Mouse (Mus musculus) E14TG2a.4 (cell line): ENCODE data around the gene Olfr168.
"Not testable (repeated sequence)": the region's sequence is repeated elsewhere in the genome, so short reads cannot be mapped to it uniquely, and the experiment has no call there.

Experiments
- H3K27me3 ChIP-seq: 2 replicates; pipeline ENCODE4 v1.6.1; 2014; ENCODE audit warnings: low read length, control low read depth; ENCODE audit not compliant: insufficient read depth
- H3K36me3 ChIP-seq: 2 replicates; pipeline ENCODE4 v1.6.1; 2014; ENCODE audit warnings: low read length, control low read depth; ENCODE audit not compliant: insufficient read depth
- H3K4me1 ChIP-seq: replicated peaks from 2 replicates; pipeline ENCODE4 v1.6.1; 2014; ENCODE audit warnings: low read depth, low read length, control low read depth
- H3K4me3 ChIP-seq: replicated peaks from 2 replicates; pipeline ENCODE4 v1.5.1; 2014; ENCODE audit warnings: mild to moderate bottlenecking, low read length
- H3K9me3 ChIP-seq: 2 replicates; pipeline ENCODE4 v1.6.1; 2014; ENCODE audit warnings: low read length, control low read depth
- CTCF ChIP-seq: conservative IDR thresholded peaks from 2 replicates; pipeline ENCODE4 v1.5.1; 2014; ENCODE audit warnings: low read length
- NANOG ChIP-seq: IDR thresholded peaks from 2 replicates; pipeline ENCODE4 v1.6.1; 2014; ENCODE audit warnings: borderline replicate concordance, low read length, mixed read lengths
- POU5F1 ChIP-seq: IDR thresholded peaks from 2 replicates; pipeline ENCODE4 v1.6.1; 2014; ENCODE audit warnings: low read length, borderline replicate concordance

Olfr168 gene

GRCm38 (mm10) chr16:19535455-19535854 is at the start of gene Olfr168:
Olfr168 (minus strand) TSS chr16:19535555.
- Histone ChIP-seq H3K4me1 (no peaks in the 10 kb centered on the region), H3K27me3 (no peaks in the 10 kb centered on the region), H3K4me3 (no peak within 1 kb of the TSS), H3K36me3 (no peaks in the 10 kb centered on the region), H3K9me3 (no peaks in the 10 kb centered on the region)
- TF ChIP-seq CTCF (no peak), POU5F1 (no peak), NANOG (no peak)

GRCm38 (mm10) chr16:19571709-19572108 is 36.4 kb upstream of the Olfr168 start, which contains the start of gene Olfr169:
Olfr169 (minus strand) TSS chr16:19571809.
- H3K4me3 ChIP-seq, H3K4me1 ChIP-seq, H3K27me3 ChIP-seq, H3K36me3 ChIP-seq: not testable (repeated sequence)
- peaks cover 29% of the 10 kb centered on the region for H3K9me3 ChIP-seq

GRCm38 (mm10) chr16:19553429-19553828 is 18.1 kb upstream of the Olfr168 start:
- not testable (repeated sequence) for H3K4me3 ChIP-seq, H3K36me3 ChIP-seq, H3K4me1 ChIP-seq

GRCm38 (mm10) chr16:19552246-19552645 is 16.9 kb upstream of the Olfr168 start:
- not testable (repeated sequence) for H3K4me1 ChIP-seq, H3K36me3 ChIP-seq, H3K27me3 ChIP-seq, H3K4me3 ChIP-seq
- peaks cover 74% of the 10 kb centered on the region for H3K9me3 ChIP-seq

More at GRCm38 (mm10) chr16:19553429-19553828, 18.1 kb upstream of the Olfr168 start:
- not testable (repeated sequence) for H3K27me3 ChIP-seq
- H3K9me3 ChIP-seq = peaks cover 85% of the 10 kb centered on the region

GRCm38 (mm10) chr16:19522166-19522565 is 13.2 kb downstream of the Olfr168 start, which contains the start of gene Olfr167:
Olfr167 (minus strand) TSS chr16:19522266.
- H3K27me3 ChIP-seq = no peaks in the 10 kb centered on the region
- no peaks in the 10 kb centered on the region for H3K9me3 ChIP-seq
- no peaks in the 10 kb centered on the region for H3K4me1 ChIP-seq
- H3K36me3 ChIP-seq = no peaks in the 10 kb centered on the region
- no peak within 1 kb of the TSS for H3K4me3 ChIP-seq
- no peak for TF ChIP-seq CTCF

GRCm38 (mm10) chr16:19483394-19483793 is 52.0 kb downstream of the Olfr168 start, which contains the start of gene Olfr166:
Olfr166 (plus strand) TSS chr16:19483694.
- Histone ChIP-seq H3K4me1 (no peaks in the 10 kb centered on the region), H3K27me3 (no peaks in the 10 kb centered on the region), H3K4me3 (no peak within 1 kb of the TSS), H3K9me3 (no peaks in the 10 kb centered on the region), H3K36me3 (no peaks in the 10 kb centered on the region)
- TF ChIP-seq NANOG = no peak
- TF ChIP-seq CTCF = no peak
- TF ChIP-seq POU5F1 = no peak
